Mouse (Mus musculus) heart, adult 2 months (tissue): Measurements from ENCODE around the gene Jun. TPM values are rescaled to one million over a fixed set of nuclear protein-coding genes. Genes with fewer than 3 reads are reported as not detected.
A peak's percentile ranks its signal among the peaks of the same experiment; 100 is the strongest.

ENCODE experiments used
- DNase-seq, 2 experiments: peaks; one replicate each; pipeline ENCODE4 v3.0.0; 2021
- H3K27ac ChIP-seq: fragments of 200-600 bp; 2 replicates; pipeline ENCODE4 v1.8.1; 2022
- H3K27me3 ChIP-seq: fragments of 200-500 bp; 2 replicates; pipeline ENCODE4 v1.6.1; 2012; ENCODE audit warnings: mild to moderate bottlenecking, low read length, inconsistent platforms, mixed read lengths; ENCODE audit not compliant: control insufficient read depth, insufficient read depth
- H3K36me3 ChIP-seq: fragments of 200-500 bp; 2 replicates; pipeline ENCODE4 v1.6.1; 2012; ENCODE audit warnings: low read length, inconsistent platforms; ENCODE audit not compliant: control insufficient read depth, insufficient read depth
- H3K4me1 ChIP-seq: fragments of 200-500 bp; 2 replicates; pipeline ENCODE4 v1.6.1; 2011; ENCODE audit warnings: low read length; ENCODE audit not compliant: control insufficient read depth, insufficient read depth
- H3K4me3 ChIP-seq: fragments of 200-600 bp; 2 replicates; pipeline ENCODE4 v1.8.1; 2022
- H3K79me2 ChIP-seq: fragments of 200-500 bp; replicated peaks from 2 replicates; pipeline ENCODE4 v1.6.1; 2012; ENCODE audit warnings: mild to moderate bottlenecking, inconsistent platforms, low read length, moderate library complexity, mixed read lengths; ENCODE audit not compliant: control insufficient read depth, insufficient read depth
- H3K9ac ChIP-seq: fragments of 200-500 bp; 2 replicates; pipeline ENCODE4 v1.6.1; 2012; ENCODE audit warnings: low read depth, mild to moderate bottlenecking, control low read depth, inconsistent platforms, low read length, mixed read lengths
- CTCF ChIP-seq: fragments of 200-600 bp; IDR thresholded peaks from 2 replicates; pipeline ENCODE4 v1.8.1; 2022; ENCODE audit warnings: antibody characterized with exemption, mild to moderate bottlenecking, moderate library complexity
- POLR2A ChIP-seq: fragments of 200-500 bp; IDR thresholded peaks from 2 replicates; pipeline ENCODE4 v1.6.1; 2011; ENCODE audit warnings: mild to moderate bottlenecking, low read depth, low read length, control low read depth; ENCODE audit not compliant: insufficient read depth
- WGBS: fragments of 180-500 bp; shearing (Covaris S2); methylation state at CpG from one replicate; pipeline ENCODE4 v1.1.7; 2018; 5-methylcytosine and 5-hydroxymethylcytosine counted together
- intact Hi-C: fragments of 180-260 bp; cut with DNase I; formaldehyde crosslinking; loops from one replicate; pipeline ENCODE4 v1.15.1; 2025
- polyA plus RNA-seq: library from polyadenylated mRNA; depleted of rRNA; stranded (reverse); fragments of >200 nt; gene quantifications from 2 replicates; pipeline ENCODE4 v1.2.3, GENCODE M21; 2012; rRNA removed
- total RNA-seq, 2 experiments: library from RNA; stranded (reverse); gene quantifications; 2 replicates each; pipeline ENCODE4 v1.2.3; 2021

The Jun gene
- total and polyA plus RNA-seq, 3 experiments: 28.0 to 54.1 (median 42.4) TPM

DNA sequence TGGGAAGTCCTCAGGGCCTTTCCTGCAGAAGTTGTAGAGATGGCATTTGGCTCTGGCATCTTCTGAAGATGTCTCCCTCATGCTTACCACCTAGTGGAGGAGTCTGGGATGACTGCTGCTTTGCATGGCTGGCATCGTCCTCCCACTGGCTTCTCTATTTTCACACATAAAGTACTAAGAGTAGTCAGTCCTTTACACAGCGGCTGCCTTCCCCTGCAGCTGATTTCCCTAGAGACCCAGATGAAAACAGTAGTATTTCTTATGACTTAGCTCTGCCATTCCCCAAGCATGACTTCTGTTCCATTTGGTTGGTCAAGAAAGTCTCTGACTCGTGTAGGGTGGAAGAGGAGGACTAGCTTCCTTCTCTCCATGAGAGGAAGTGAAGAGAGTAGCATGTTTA, 52.8 kb downstream of the Jun start:
- Histone ChIP-seq H3K36me3 (no peaks in the 10 kb centered on the region), H3K9ac (no peak overlapping the region), H3K27ac (no peak overlapping the region), H3K79me2 (no peaks in the 10 kb centered on the region), H3K4me3 (no peak overlapping the region), H3K27me3 (no peaks in the 10 kb centered on the region), H3K4me1 (no peaks in the 10 kb centered on the region)
- 32% methylated on average over 3 of the region's 3 CpGs for WGBS
- intact Hi-C loops: no loop called here
- no peak for DNase-seq
- no peak for TF ChIP-seq POLR2A
- peak; percentile 39 for TF ChIP-seq CTCF

Other genes starting within 250 kb of the Jun start
- gene Eqtn, start 123.4 kb downstream of the Jun start, total RNA-seq: not detected
- not detected in 2 replicates for gene Eqtn, start 123.4 kb downstream of the Jun start, polyA plus RNA-seq
- 10 to 100 TPM in 1 of 2 experiments, 1 to 10 TPM in 1; 9.2 to 10.7 TPM for gene Mysm1, start 73.1 kb downstream of the Jun start, total RNA-seq
- 2.7 and 4.7 TPM in 2 replicates for gene Mysm1, start 73.1 kb downstream of the Jun start, polyA plus RNA-seq